Mouse (Mus musculus): ENCODE measurements at regions not wholly inside any gene's neighbourhood (a gene's known extent, or its start where the extent isn't known, plus 50 kb on each side); places are given as distances from the start of the nearest gene placed in this dataset.

- TF ChIP-seq CTCF (IDR thresholded peaks at IDR 0.05; ENCODE audit: low read depth, low read length) (no peak), GATA1 (IDR thresholded peaks at IDR 0.05; ENCODE audit: borderline replicate concordance, low read length) (no peak), POLR2AphosphoS5 (IDR thresholded peaks at IDR 0.05; ENCODE audit: insufficient replicate concordance, low read depth, low read length) (no peak), TAL1 (conservative IDR thresholded peaks at IDR 0.05; ENCODE audit: low read depth, low read length) (no peak), GATA2 (IDR thresholded peaks at IDR 0.05; ENCODE audit: borderline replicate concordance, low read depth, low read length) (no peak)
These were observed 1380.4 kb upstream of the Cdh8 start for GRCm38 (mm10) chr8:100796628-100797027.
